Mouse (Mus musculus) embryonic facial prominence, embryonic 15.5 days (tissue): ENCODE data around the gene Pqlc3. TPM values are rescaled to one million over a fixed set of nuclear protein-coding genes. Genes with fewer than 3 reads are reported as not detected.
A peak's percentile ranks its signal among the peaks of the same experiment; 100 is the strongest.
"Not testable (repeated sequence)": the region's sequence is repeated elsewhere in the genome, so short reads cannot be mapped to it uniquely, and the experiment has no call there.

Experiments
- ATAC-seq: fragments of 200-750 bp; cut with Nextera tagmentation; 2 replicates; pipeline ENCODE4 v1.8.0; 2017; ENCODE audit warnings: low read depth, moderate TSS enrichment; ENCODE audit not compliant: insufficient number of reproducible peaks, low FRiP score, low TSS enrichment
- H3K27ac ChIP-seq: fragments of 300-500 bp; sonication (generic); replicated peaks from 2 replicates; pipeline ENCODE4 v1.5.1; 2015; ENCODE audit warnings: mild to moderate bottlenecking, inconsistent platforms
- H3K27me3 ChIP-seq: fragments of 300-500 bp; sonication (generic); 2 replicates; pipeline ENCODE4 v1.6.1; 2015; ENCODE audit warnings: inconsistent platforms
- H3K36me3 ChIP-seq: fragments of 300-500 bp; sonication (generic); 2 replicates; pipeline ENCODE4 v1.6.1; 2015; ENCODE audit warnings: mild to moderate bottlenecking, inconsistent platforms
- H3K4me1 ChIP-seq: fragments of 300-500 bp; sonication (generic); 2 replicates; pipeline ENCODE4 v1.6.1; 2015; ENCODE audit warnings: inconsistent platforms
- H3K4me2 ChIP-seq: fragments of 300-500 bp; sonication (generic); replicated peaks from 2 replicates; pipeline ENCODE4 v1.6.1; 2015; ENCODE audit warnings: mild to moderate bottlenecking, inconsistent platforms
- H3K4me3 ChIP-seq: fragments of 300-500 bp; sonication (generic); replicated peaks from 2 replicates; pipeline ENCODE4 v1.5.1; 2015; ENCODE audit warnings: mild to moderate bottlenecking, inconsistent platforms
- H3K9ac ChIP-seq: fragments of 300-500 bp; sonication (generic); 2 replicates; pipeline ENCODE4 v1.6.1; 2015; ENCODE audit warnings: inconsistent platforms
- H3K9me3 ChIP-seq: fragments of 300-500 bp; sonication (generic); replicated peaks from 2 replicates; pipeline ENCODE4 v1.6.1; 2016; ENCODE audit warnings: inconsistent platforms
- WGBS: fragments of 180-500 bp; shearing (Covaris S2); methylation state at CpG from one replicate; pipeline ENCODE4 v1.1.7; 2015; 5-methylcytosine and 5-hydroxymethylcytosine counted together
- polyA plus RNA-seq: library from polyadenylated mRNA; unstranded; fragments of >200 nt; fragmentation: Nextera tagmentation; extraction: Ambion mirVana; gene quantifications from 2 replicates; pipeline ENCODE4 v1.2.1, GENCODE M21; 2015

Pqlc3 gene
- polyA plus RNA-seq, 1 experiment from 2014 or later = 20.1 TPM

GRCm38 (mm10) chr12:17033464-17033841 lies 33.2 kb upstream of the Pqlc3 start:
- Histone ChIP-seq H3K4me2 (no peak overlapping the region), H3K9me3 (no peaks in the 10 kb centered on the region), H3K36me3 (no peaks in the 10 kb centered on the region), H3K4me1 (peaks cover 5% of the 10 kb centered on the region; the same call in 1 of the 2 replicates), H3K27me3 (no peaks in the 10 kb centered on the region), H3K27ac (no peak overlapping the region), H3K9ac (no peak overlapping the region), H3K4me3 (no peak overlapping the region)
- ATAC-seq = no peak; the same call in 1 of the 2 replicates
- WGBS = 56% methylated on average over 9 of the region's 9 CpGs

DNA sequence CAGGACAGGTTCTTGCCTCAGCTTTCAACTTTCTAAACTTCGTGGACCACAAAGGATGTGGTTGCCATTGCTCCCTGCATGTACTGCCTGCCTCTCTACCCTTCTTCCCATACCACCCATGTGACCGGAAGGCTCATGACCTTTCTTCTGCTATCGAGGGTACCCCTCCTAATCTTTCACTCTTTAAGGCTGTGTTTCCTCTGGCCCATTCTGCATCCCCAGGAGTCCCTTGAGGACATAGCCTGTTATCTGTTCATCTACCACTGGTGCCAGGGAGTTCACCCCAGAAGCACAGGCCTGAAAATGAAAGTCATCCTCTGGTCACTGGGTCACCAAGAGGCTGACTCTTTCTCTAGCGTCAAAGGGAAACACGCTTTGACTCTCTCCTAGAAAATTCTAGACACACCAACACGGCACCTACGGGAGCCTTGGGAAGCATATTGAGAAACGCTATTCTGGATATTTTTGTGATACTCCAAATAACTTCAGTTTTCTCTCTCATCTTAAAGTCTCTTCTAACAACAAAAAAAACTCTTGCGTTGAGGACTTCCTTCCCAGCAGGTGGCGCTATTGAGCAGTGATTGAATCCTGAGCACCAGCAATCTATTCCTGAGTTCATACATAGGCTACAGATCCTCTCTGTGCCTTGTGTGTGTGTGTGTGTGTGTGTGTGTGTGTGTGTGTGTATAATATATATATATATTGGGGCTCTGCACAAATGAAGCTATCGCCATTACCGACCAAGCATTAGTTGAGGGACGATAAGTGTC lies 32.7 kb upstream of the Pqlc3 start:
- no peaks in the 10 kb centered on the region for H3K9me3 ChIP-seq
- H3K27ac ChIP-seq = no peak overlapping the region
- H3K4me2 ChIP-seq = no peak overlapping the region
- H3K27me3 ChIP-seq = no peaks in the 10 kb centered on the region
- no peak for ATAC-seq
- H3K36me3 ChIP-seq = no peaks in the 10 kb centered on the region
- H3K4me3 ChIP-seq = no peak overlapping the region
- peaks cover 5% of the 10 kb centered on the region; the same call in 1 of the 2 replicates for H3K4me1 ChIP-seq
- 41% methylated on average over 13 of the region's 13 CpGs for WGBS
- H3K9ac ChIP-seq = no peak overlapping the region

DNA sequence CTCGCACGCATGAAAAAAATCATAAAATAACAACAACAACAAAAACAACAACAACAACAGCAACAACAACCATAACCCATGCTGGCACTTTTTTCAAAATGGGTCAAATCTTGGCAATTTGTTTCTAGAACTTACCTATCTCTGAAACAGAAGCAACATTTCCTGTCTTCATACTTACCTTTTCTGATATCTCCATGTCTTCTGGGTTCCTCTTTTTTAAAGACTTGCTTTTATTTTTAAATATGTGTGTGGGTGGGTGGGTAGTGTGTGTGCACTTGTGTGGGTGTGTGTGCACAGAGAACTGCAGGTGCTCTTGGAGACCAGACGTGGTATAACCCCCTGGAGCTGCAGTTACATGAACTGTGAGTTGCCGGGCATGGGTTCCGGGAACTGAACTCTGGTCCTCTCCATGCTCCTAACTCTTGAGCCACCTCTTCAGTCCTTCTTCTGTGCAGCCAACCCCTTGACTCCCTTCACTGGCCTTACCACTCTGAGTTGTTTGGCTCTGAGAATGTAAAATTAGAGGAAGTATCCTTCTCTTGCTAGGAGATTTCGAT lies 24.4 kb upstream of the Pqlc3 start:
- H3K4me3 ChIP-seq = no peak overlapping the region
- WGBS = 88% methylated on average over 6 of the region's 6 CpGs
- H3K27ac ChIP-seq = no peak overlapping the region
- H3K4me2 ChIP-seq = no peak overlapping the region
- H3K9me3 ChIP-seq = no peaks in the 10 kb centered on the region
- no peaks in the 10 kb centered on the region for H3K36me3 ChIP-seq
- no peaks in the 10 kb centered on the region for H3K27me3 ChIP-seq
- no peak for ATAC-seq
- no peak overlapping the region for H3K9ac ChIP-seq
- H3K4me1 ChIP-seq = no peaks in the 10 kb centered on the region

- no peaks in the 10 kb centered on the region for H3K9me3 ChIP-seq
- WGBS = 85% methylated on average over 4 of the region's 4 CpGs
- no peaks in the 10 kb centered on the region for H3K4me1 ChIP-seq
- H3K27me3 ChIP-seq = no peaks in the 10 kb centered on the region
- H3K36me3 ChIP-seq = no peaks in the 10 kb centered on the region
- ATAC-seq = no peak
- H3K4me3 ChIP-seq = no peak overlapping the region
- H3K27ac ChIP-seq = no peak overlapping the region
- H3K9ac ChIP-seq = no peak overlapping the region
- no peak overlapping the region for H3K4me2 ChIP-seq
Observed at GRCm38 (mm10) chr12:17022145-17022544, 21.9 kb upstream of the Pqlc3 start.

- H3K9ac ChIP-seq, ATAC-seq, H3K36me3 ChIP-seq, H3K4me3 ChIP-seq, H3K4me2 ChIP-seq, H3K27me3 ChIP-seq, H3K27ac ChIP-seq, H3K4me1 ChIP-seq, H3K9me3 ChIP-seq: not testable (repeated sequence)
- WGBS = 78% methylated on average over 4 of the region's 4 CpGs
Observed at GRCm38 (mm10) chr12:17021125-17021524, 20.9 kb upstream of the Pqlc3 start.

DNA sequence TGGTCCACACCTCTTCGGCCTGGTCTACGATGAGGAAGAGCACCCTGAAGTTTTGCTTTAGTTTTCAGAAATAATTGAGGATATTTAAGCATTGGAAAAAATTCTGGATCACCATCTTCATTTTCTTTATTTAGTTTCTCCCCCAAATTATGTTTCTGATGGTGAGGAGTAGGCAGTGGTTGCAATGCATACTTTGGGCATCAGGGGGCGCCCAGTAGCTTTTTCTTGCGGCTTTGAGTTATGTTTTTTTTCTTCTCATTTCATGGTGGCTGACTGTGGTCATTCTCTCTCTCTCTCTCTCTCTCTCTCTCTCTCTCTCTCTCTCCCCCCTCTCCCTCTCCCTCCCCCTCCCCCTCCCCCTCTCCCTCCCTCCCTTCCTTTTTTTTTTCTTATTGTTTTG lies 18.3 kb upstream of the Pqlc3 start:
- H3K27ac ChIP-seq = no peak overlapping the region
- H3K4me1 ChIP-seq = no peaks in the 10 kb centered on the region
- no peak overlapping the region for H3K9ac ChIP-seq
- no peaks in the 10 kb centered on the region for H3K27me3 ChIP-seq
- no peak overlapping the region for H3K4me2 ChIP-seq
- no peak overlapping the region for H3K4me3 ChIP-seq
- no peaks in the 10 kb centered on the region for H3K9me3 ChIP-seq
- no peaks in the 10 kb centered on the region for H3K36me3 ChIP-seq
- no peak for ATAC-seq
- WGBS = 27% methylated on average over 4 of the region's 4 CpGs

DNA sequence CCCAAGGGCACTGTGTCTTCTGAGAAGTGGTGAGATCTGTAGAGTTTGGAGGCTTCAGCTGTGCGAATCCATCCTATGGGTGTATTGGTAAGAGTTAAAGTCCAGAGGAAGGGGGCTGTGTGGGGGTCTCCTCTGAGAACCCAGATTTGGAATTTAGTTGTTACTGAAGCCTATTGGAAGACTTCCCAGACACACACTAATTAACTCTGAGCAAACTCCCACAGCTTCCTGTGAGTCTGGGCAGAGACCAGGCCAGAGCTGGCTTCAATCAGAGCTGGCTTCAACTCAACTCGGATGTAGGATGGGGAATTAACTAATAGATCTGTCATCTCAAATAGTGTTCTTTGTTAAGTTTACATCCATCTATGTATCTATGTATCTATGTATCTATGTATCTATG lies 15.5 kb upstream of the Pqlc3 start:
- no peak for ATAC-seq
- Histone ChIP-seq H3K4me2 (no peak overlapping the region), H3K4me3 (no peak overlapping the region), H3K4me1 (peaks cover 8% of the 10 kb centered on the region; the same call in 1 of the 2 replicates), H3K27me3 (no peaks in the 10 kb centered on the region), H3K36me3 (no peaks in the 10 kb centered on the region), H3K9ac (no peak overlapping the region), H3K27ac (no peak overlapping the region), H3K9me3 (no peaks in the 10 kb centered on the region)
- WGBS = 62% methylated on average over 2 of the region's 2 CpGs

GRCm38 (mm10) chr12:17012067-17012899 lies 12.1 kb upstream of the Pqlc3 start:
- Histone ChIP-seq H3K9ac (no peak overlapping the region), H3K27ac (no peak overlapping the region), H3K27me3 (no peaks in the 10 kb centered on the region), H3K4me1 (peaks cover 8% of the 10 kb centered on the region; the same call in 1 of the 2 replicates), H3K9me3 (no peaks in the 10 kb centered on the region), H3K4me3 (no peak overlapping the region), H3K36me3 (no peaks in the 10 kb centered on the region), H3K4me2 (no peak overlapping the region)
- 0 out of 2 replicates have a peak, but pooled peaks have one; percentile 30 for ATAC-seq
- WGBS = 69% methylated on average over 2 of the region's 2 CpGs

- Histone ChIP-seq H3K4me3 (peak within 1 kb of the TSS; percentile 41), H3K4me1 (peaks cover 8% of the 10 kb centered on the region; the same call in 1 of the 2 replicates)
- peak; percentile 43; the same call in 1 of the 2 replicates for ATAC-seq
Observed at GRCm38 (mm10) chr12:17011100-17011870, 11.1 kb upstream of the Pqlc3 start, which contains the start of gene 2410004P03Rik. TSS of gene 2410004P03Rik (minus strand) at chr12:17011727.

GRCm38 (mm10) chr12:17009466-17009865 lies 9.3 kb upstream of the Pqlc3 start:
- Histone ChIP-seq H3K4me2 (no peak overlapping the region), H3K4me1 (peaks cover 8% of the 10 kb centered on the region; the same call in 1 of the 2 replicates), H3K9me3 (no peaks in the 10 kb centered on the region), H3K36me3 (no peaks in the 10 kb centered on the region), H3K27ac (no peak overlapping the region), H3K9ac (no peak overlapping the region), H3K4me3 (no peak overlapping the region), H3K27me3 (no peaks in the 10 kb centered on the region)
- 96% methylated on average over 6 of the region's 6 CpGs for WGBS
- no peak for ATAC-seq

More at GRCm38 (mm10) chr12:17011100-17011870, 11.1 kb upstream of the Pqlc3 start, which contains the start of gene 2410004P03Rik:
- no peak within 1 kb of the TSS for H3K27ac ChIP-seq
- no peaks in the 10 kb centered on the region for H3K27me3 ChIP-seq
- H3K4me2 ChIP-seq = peak within 1 kb of the TSS; percentile 60
- 5% methylated on average over 29 of the region's 29 CpGs for WGBS
- H3K36me3 ChIP-seq = no peaks in the 10 kb centered on the region
- no peaks in the 10 kb centered on the region for H3K9me3 ChIP-seq
- H3K9ac ChIP-seq = peak within 1 kb of the TSS; percentile 16; the same call in 1 of the 2 replicates
